Mouse (Mus musculus): Measurements from ENCODE around the gene Cct5. TPM values are rescaled to one million over a fixed set of nuclear protein-coding genes. Genes with fewer than 3 reads are reported as not detected.

Gene Cct5
- polyA plus RNA-seq, 1 experiment from 2014 or later: 828 TPM

DNA sequence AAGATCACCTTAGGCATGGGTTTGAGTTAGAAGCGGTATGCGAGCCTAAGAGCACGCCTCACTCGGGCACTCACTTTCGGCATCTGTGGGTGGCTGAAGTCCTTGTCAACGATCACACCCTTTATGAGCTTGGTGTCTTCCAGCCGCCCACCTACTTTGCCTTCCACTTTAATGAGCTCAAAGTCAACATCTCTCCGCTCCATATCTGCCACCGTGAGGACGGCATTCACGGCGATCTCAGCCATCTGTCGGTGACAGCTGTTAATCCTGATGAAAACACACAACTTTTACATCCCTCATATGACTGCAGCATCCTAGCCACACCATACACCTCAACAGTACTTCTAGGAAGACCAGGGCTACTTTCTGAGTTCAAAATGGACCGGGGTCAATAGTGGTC is 7.3 kb downstream of the Cct5 start:
- ATAC-seq (replicated peaks; ENCODE audit: insufficient number of reproducible peaks, low FRiP score, low TSS enrichment, low read depth): no peak
- Histone ChIP-seq H3K27me3 (ENCODE audit: control insufficient read depth, insufficient read depth, low read length) (no peaks in the 10 kb centered on the region), H3K36me3 (replicated peaks; ENCODE audit: control insufficient read depth, insufficient read depth, low read depth, low read length) (peaks cover 26% of the 10 kb centered on the region), H3K4me2 (ENCODE audit: low read depth, low read length) (no peak overlapping the region), H3K27ac (replicated peaks; ENCODE audit: low read depth, low read length) (no peak overlapping the region), H3K9me3 (replicated peaks; ENCODE audit: control insufficient read depth, low read length) (no peaks in the 10 kb centered on the region), H3K9ac (replicated peaks; ENCODE audit: low read length) (no peak overlapping the region), H3K4me3 (ENCODE audit: low read depth, low read length) (no peak overlapping the region), H3K4me1 (ENCODE audit: control insufficient read depth, insufficient read depth, low read length) (no peaks in the 10 kb centered on the region)
- 92% methylated on average over 14 of the region's 14 CpGs for WGBS
- DNase-seq (ENCODE audit: low spot score): no peak

DNA sequence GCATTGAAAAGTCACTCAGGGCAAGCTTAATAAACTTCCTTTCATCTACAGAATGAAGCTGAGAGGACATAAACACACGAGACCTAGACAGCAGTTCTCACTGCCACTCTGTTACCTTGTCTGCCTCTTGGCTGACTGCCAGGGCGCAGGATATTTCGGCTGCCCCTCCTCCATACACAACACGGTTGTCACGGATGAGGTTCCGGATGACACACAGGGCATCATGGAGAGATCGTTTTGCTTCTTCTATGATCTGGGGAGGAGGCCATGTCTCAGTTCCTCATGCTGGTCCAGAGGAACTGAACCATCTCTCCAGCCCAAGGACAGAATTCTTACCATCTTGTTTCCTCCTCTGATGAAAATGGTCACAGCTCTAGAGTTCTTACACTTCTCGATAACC is 9.1 kb downstream of the Cct5 start:
- ATAC-seq (replicated peaks; ENCODE audit: insufficient number of reproducible peaks, low FRiP score, low TSS enrichment, low read depth): no peak
- DNase-seq (ENCODE audit: low spot score): no peak
- Histone ChIP-seq H3K27me3 (ENCODE audit: control insufficient read depth, insufficient read depth, low read length) (no peaks in the 10 kb centered on the region), H3K9me3 (replicated peaks; ENCODE audit: control insufficient read depth, low read length) (no peaks in the 10 kb centered on the region), H3K36me3 (replicated peaks; ENCODE audit: control insufficient read depth, insufficient read depth, low read depth, low read length) (peaks cover 26% of the 10 kb centered on the region), H3K4me3 (ENCODE audit: low read depth, low read length) (no peak overlapping the region), H3K4me1 (ENCODE audit: control insufficient read depth, insufficient read depth, low read length) (no peaks in the 10 kb centered on the region), H3K4me2 (ENCODE audit: low read depth, low read length) (no peak overlapping the region), H3K9ac (replicated peaks; ENCODE audit: low read length) (no peak overlapping the region), H3K27ac (replicated peaks; ENCODE audit: low read depth, low read length) (no peak overlapping the region)
- 92% methylated on average over 8 of the region's 8 CpGs for WGBS

DNA sequence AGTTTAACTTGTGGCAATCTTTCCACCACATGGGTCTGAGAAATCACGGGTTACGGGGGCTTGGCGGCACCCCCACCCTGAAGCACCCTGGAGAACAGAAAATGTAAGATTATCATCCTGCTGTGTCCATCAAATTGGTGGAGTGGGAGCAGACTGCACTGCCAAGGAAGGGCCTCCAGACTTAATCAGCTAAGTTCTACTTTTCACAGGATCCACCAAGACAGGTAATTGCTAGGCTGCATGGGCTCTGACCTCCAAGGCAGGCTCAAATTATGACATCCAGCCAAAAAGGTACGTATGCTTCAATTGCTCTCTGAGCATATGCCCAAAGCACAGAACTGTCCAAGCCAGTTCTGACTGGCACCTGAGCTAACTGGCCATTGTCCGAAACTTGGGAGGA is 11.4 kb downstream of the Cct5 start:
- WGBS: 92% methylated on average over 5 of the region's 5 CpGs
- Histone ChIP-seq H3K36me3 (replicated peaks; ENCODE audit: control insufficient read depth, insufficient read depth, low read depth, low read length) (peaks cover 22% of the 10 kb centered on the region), H3K4me2 (ENCODE audit: low read depth, low read length) (no peak overlapping the region), H3K27ac (replicated peaks; ENCODE audit: low read depth, low read length) (no peak overlapping the region), H3K4me1 (ENCODE audit: control insufficient read depth, insufficient read depth, low read length) (no peaks in the 10 kb centered on the region), H3K9me3 (replicated peaks; ENCODE audit: control insufficient read depth, low read length) (no peaks in the 10 kb centered on the region), H3K9ac (replicated peaks; ENCODE audit: low read length) (no peak overlapping the region), H3K27me3 (ENCODE audit: control insufficient read depth, insufficient read depth, low read length) (no peaks in the 10 kb centered on the region), H3K4me3 (ENCODE audit: low read depth, low read length) (no peak overlapping the region)
- ATAC-seq (replicated peaks; ENCODE audit: insufficient number of reproducible peaks, low FRiP score, low TSS enrichment, low read depth) (no peak), DNase-seq (ENCODE audit: low spot score) (no peak)

DNA sequence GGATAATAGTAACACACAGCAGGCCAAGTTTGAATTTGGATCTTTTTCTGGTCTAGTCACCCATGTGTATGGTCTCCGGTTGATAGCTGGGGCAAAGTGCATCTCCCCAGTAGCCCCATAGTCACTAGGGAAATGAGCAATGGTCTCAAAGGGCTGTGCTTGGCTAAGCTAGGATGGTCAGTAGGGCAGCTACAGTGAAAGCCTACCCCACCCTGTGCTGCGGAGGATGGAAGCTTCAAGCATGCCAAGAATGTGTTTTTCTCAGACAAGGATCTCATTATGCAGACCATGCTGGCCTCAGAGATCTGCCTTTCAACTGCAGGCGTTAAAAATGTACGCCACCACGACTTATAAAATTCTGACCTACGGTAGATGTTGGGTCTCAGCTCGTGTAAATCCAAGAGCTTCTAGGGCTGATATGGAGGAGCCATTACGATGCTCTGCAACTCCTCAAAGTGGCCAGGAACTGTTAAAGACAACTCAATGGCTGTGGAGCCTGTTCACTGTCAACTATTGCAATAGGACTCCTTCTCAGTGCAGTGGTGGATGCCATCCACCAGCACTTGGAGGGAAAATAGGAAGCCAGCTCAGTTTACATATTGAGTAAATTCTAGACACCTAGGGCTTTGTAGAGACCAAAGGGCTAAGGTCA is 12.5 kb downstream of the Cct5 start:
- DNase-seq (ENCODE audit: low spot score): no peak
- Histone ChIP-seq H3K9me3 (replicated peaks; ENCODE audit: control insufficient read depth, low read length) (no peaks in the 10 kb centered on the region), H3K27ac (replicated peaks; ENCODE audit: low read depth, low read length) (no peak overlapping the region), H3K36me3 (replicated peaks; ENCODE audit: control insufficient read depth, insufficient read depth, low read depth, low read length) (peaks cover 22% of the 10 kb centered on the region), H3K9ac (replicated peaks; ENCODE audit: low read length) (no peak overlapping the region), H3K4me3 (ENCODE audit: low read depth, low read length) (no peak overlapping the region), H3K27me3 (ENCODE audit: control insufficient read depth, insufficient read depth, low read length) (no peaks in the 10 kb centered on the region), H3K4me2 (ENCODE audit: low read depth, low read length) (no peak overlapping the region), H3K4me1 (ENCODE audit: control insufficient read depth, insufficient read depth, low read length) (no peaks in the 10 kb centered on the region)
- WGBS: 69% methylated on average over 8 of the region's 8 CpGs
- no peak for ATAC-seq (replicated peaks; ENCODE audit: insufficient number of reproducible peaks, low FRiP score, low TSS enrichment, low read depth)

DNA sequence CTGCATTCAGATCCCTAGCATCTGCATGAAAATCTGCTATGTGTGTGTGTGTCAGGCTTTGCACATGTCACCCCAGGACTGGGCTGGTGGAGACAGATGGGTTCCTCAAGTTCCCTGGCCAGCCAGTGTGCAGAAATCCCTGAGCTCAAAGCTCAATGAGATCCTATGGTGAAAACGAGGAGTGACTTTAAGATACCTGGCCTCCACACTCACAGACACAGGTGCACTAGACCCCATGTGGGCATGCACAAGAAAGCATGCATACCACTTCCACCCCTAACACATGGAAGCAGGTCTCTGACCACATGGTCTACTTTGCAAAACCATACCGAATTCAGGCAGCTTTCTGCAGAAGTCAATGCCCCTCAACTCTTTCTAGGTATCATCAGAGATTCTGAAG is 13.8 kb downstream of the Cct5 start:
- H3K9ac ChIP-seq (replicated peaks; ENCODE audit: low read length): no peak overlapping the region
- H3K36me3 ChIP-seq (replicated peaks; ENCODE audit: control insufficient read depth, insufficient read depth, low read depth, low read length): peaks cover 16% of the 10 kb centered on the region
- no peak overlapping the region for H3K4me3 ChIP-seq (ENCODE audit: low read depth, low read length)
- WGBS: 72% methylated on average over 2 of the region's 2 CpGs
- H3K9me3 ChIP-seq (replicated peaks; ENCODE audit: control insufficient read depth, low read length): no peaks in the 10 kb centered on the region
- H3K4me1 ChIP-seq (ENCODE audit: control insufficient read depth, insufficient read depth, low read length): no peaks in the 10 kb centered on the region
- no peaks in the 10 kb centered on the region for H3K27me3 ChIP-seq (ENCODE audit: control insufficient read depth, insufficient read depth, low read length)
- H3K27ac ChIP-seq (replicated peaks; ENCODE audit: low read depth, low read length): no peak overlapping the region
- no peak for ATAC-seq (replicated peaks; ENCODE audit: insufficient number of reproducible peaks, low FRiP score, low TSS enrichment, low read depth)
- no peak overlapping the region for H3K4me2 ChIP-seq (ENCODE audit: low read depth, low read length)
- no peak for DNase-seq (ENCODE audit: low spot score)

DNA sequence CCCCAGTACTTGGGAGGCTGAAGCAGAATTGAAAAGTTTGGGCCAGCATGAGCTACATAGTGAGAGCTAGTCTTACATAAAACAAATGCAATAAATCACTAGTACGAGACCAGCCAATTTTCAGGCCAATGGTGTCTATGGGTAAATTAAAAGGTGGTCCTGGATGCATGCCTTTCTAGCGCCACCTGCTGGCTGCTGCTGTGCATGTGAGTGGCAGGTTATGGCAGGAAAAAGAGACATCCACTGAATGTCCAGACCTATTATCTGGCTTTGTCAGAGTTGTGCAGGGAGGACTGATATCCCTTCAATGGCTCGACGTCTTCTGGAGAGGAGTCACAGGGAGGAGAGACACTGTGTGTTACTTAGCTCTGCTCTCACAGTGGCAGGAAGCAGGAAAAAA is 15.1 kb downstream of the Cct5 start:
- ATAC-seq (replicated peaks; ENCODE audit: insufficient number of reproducible peaks, low FRiP score, low TSS enrichment, low read depth) (peak; percentile 40; the same call in 1 of the 2 replicates), DNase-seq (ENCODE audit: low spot score) (peak; percentile 90)
- Histone ChIP-seq H3K9me3 (replicated peaks; ENCODE audit: control insufficient read depth, low read length) (no peaks in the 10 kb centered on the region), H3K27me3 (ENCODE audit: control insufficient read depth, insufficient read depth, low read length) (no peaks in the 10 kb centered on the region), H3K9ac (replicated peaks; ENCODE audit: low read length) (no peak overlapping the region), H3K36me3 (replicated peaks; ENCODE audit: control insufficient read depth, insufficient read depth, low read depth, low read length) (peaks cover 10% of the 10 kb centered on the region), H3K27ac (replicated peaks; ENCODE audit: low read depth, low read length) (no peak overlapping the region), H3K4me2 (ENCODE audit: low read depth, low read length) (no peak overlapping the region), H3K4me1 (ENCODE audit: control insufficient read depth, insufficient read depth, low read length) (no peaks in the 10 kb centered on the region), H3K4me3 (ENCODE audit: low read depth, low read length) (no peak overlapping the region)
- WGBS: 8% methylated on average over 4 of the region's 4 CpGs

DNA sequence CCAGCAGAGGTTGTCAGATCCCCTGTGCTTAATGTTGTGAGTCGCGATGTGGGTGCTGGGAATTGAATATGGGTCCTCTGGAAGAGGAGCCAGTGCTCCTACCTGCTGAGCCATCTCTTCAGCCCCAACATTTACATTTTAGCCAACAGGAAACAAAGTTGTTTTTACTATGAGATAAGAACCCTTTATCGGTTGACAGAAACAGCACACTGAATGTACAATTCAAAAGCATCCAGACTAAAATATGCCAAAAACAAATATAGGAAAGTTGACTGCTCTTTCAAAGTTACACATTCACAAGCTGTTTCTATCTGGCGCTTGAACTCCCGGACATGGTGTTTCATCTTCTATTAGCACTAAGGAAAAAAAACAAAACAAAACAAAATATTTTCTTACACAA is 15.5 kb downstream of the Cct5 start:
- H3K4me2 ChIP-seq (ENCODE audit: low read depth, low read length): no peak overlapping the region
- H3K27me3 ChIP-seq (ENCODE audit: control insufficient read depth, insufficient read depth, low read length): no peaks in the 10 kb centered on the region
- H3K4me1 ChIP-seq (ENCODE audit: control insufficient read depth, insufficient read depth, low read length): no peaks in the 10 kb centered on the region
- H3K9me3 ChIP-seq (replicated peaks; ENCODE audit: control insufficient read depth, low read length): no peaks in the 10 kb centered on the region
- no peak overlapping the region for H3K4me3 ChIP-seq (ENCODE audit: low read depth, low read length)
- H3K27ac ChIP-seq (replicated peaks; ENCODE audit: low read depth, low read length): no peak overlapping the region
- no peak overlapping the region for H3K9ac ChIP-seq (replicated peaks; ENCODE audit: low read length)
- 91% methylated on average over 5 of the region's 5 CpGs for WGBS
- ATAC-seq (replicated peaks; ENCODE audit: insufficient number of reproducible peaks, low FRiP score, low TSS enrichment, low read depth): no peak
- no peak for DNase-seq (ENCODE audit: low spot score)
- H3K36me3 ChIP-seq (replicated peaks; ENCODE audit: control insufficient read depth, insufficient read depth, low read depth, low read length): peaks cover 8% of the 10 kb centered on the region

DNA sequence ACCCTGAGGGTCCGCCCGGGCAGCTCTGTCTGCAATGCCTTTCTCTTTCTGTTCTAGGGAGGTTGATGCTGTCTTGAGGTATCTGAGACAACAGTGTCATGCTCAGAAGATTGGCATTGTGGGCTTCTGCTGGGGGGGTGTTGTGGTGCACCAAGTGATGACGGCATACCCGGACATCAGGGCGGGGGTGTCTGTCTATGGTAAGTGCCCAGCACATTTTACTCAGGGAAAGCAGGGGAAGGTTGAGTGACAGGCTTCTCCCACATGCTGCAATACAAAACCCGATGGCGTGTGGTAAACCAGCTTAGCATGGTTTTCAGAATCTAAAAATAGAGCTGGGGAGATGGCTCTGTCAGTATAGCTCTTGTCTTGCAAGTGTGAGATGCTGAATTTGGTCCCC is 16.4 kb downstream of the Cct5 start:
- Histone ChIP-seq H3K4me3 (ENCODE audit: low read depth, low read length) (no peak overlapping the region), H3K27ac (replicated peaks; ENCODE audit: low read depth, low read length) (no peak overlapping the region), H3K4me2 (ENCODE audit: low read depth, low read length) (no peak overlapping the region), H3K4me1 (ENCODE audit: control insufficient read depth, insufficient read depth, low read length) (no peaks in the 10 kb centered on the region), H3K9ac (replicated peaks; ENCODE audit: low read length) (no peak overlapping the region), H3K36me3 (replicated peaks; ENCODE audit: control insufficient read depth, insufficient read depth, low read depth, low read length) (no peaks in the 10 kb centered on the region; the same call in 1 of the 2 replicates), H3K27me3 (ENCODE audit: control insufficient read depth, insufficient read depth, low read length) (no peaks in the 10 kb centered on the region), H3K9me3 (replicated peaks; ENCODE audit: control insufficient read depth, low read length) (no peaks in the 10 kb centered on the region)
- ATAC-seq (replicated peaks; ENCODE audit: insufficient number of reproducible peaks, low FRiP score, low TSS enrichment, low read depth) (no peak), DNase-seq (ENCODE audit: low spot score) (no peak)
- 87% methylated on average over 7 of the region's 7 CpGs for WGBS

Measured in embryonic facial prominence, embryonic 11.5 days (tissue).